Mouse (Mus musculus) spleen, adult 2 months (tissue): ENCODE measurements around the gene Slc50a1. TPM values are rescaled to one million over a fixed set of nuclear protein-coding genes. Genes with fewer than 3 reads are reported as not detected.

Experiments used
- DNase-seq, 2 experiments: peaks; one replicate each; pipeline versions ENCODE4 v3.0.0 to v3.0.0-alpha.2; 2012 to 2021; ENCODE audit warnings: low spot score in 2 of 2, low read depth in 1 of 2
- H3K27ac ChIP-seq: fragments of 200-500 bp; 2 replicates; pipeline ENCODE4 v1.5.1; 2012; ENCODE audit warnings: low read length, inconsistent platforms; ENCODE audit not compliant: insufficient read depth
- H3K27me3 ChIP-seq: fragments of 200-500 bp; 2 replicates; pipeline ENCODE4 v1.6.1; 2012; ENCODE audit warnings: mild to moderate bottlenecking, moderate library complexity, low read length, inconsistent platforms; ENCODE audit not compliant: control insufficient read depth, insufficient read depth
- H3K36me3 ChIP-seq: fragments of 200-500 bp; 2 replicates; pipeline ENCODE4 v1.6.1; 2012; ENCODE audit warnings: mild to moderate bottlenecking, low read length, inconsistent platforms; ENCODE audit not compliant: control insufficient read depth, insufficient read depth
- H3K4me1 ChIP-seq: fragments of 200-500 bp; 2 replicates; pipeline ENCODE4 v1.6.1; 2011; ENCODE audit warnings: inconsistent platforms; ENCODE audit not compliant: control insufficient read depth, insufficient read depth, insufficient read length
- H3K4me3 ChIP-seq: fragments of 200-500 bp; 2 replicates; pipeline ENCODE4 v1.5.1; 2011; ENCODE audit warnings: mild to moderate bottlenecking, inconsistent platforms; ENCODE audit not compliant: insufficient read depth, insufficient read length; ENCODE audit errors: extremely low read depth
- CTCF ChIP-seq: fragments of 200-500 bp; IDR thresholded peaks from 2 replicates; pipeline ENCODE4 v1.5.1; 2011; ENCODE audit warnings: mild to moderate bottlenecking, inconsistent platforms; ENCODE audit not compliant: insufficient read depth, insufficient read length, insufficient replicate concordance; ENCODE audit errors: extremely low read depth
- POLR2A ChIP-seq: fragments of 200-500 bp; IDR thresholded peaks from 2 replicates; pipeline ENCODE4 v1.6.1; 2011; ENCODE audit warnings: low read depth, low read length, inconsistent platforms
- WGBS: fragments of 180-500 bp; shearing (Covaris S2); methylation state at CpG from one replicate; pipeline ENCODE4 v1.1.7; 2018; 5-methylcytosine and 5-hydroxymethylcytosine counted together
- polyA plus RNA-seq: library from polyadenylated mRNA; depleted of rRNA; stranded (reverse); fragments of >200 nt; gene quantifications from 2 replicates; pipeline ENCODE4 v1.2.3, GENCODE M21; 2012; rRNA removed

The Slc50a1 gene
- 207 and 266 TPM in 2 replicates for polyA plus RNA-seq

DNA sequence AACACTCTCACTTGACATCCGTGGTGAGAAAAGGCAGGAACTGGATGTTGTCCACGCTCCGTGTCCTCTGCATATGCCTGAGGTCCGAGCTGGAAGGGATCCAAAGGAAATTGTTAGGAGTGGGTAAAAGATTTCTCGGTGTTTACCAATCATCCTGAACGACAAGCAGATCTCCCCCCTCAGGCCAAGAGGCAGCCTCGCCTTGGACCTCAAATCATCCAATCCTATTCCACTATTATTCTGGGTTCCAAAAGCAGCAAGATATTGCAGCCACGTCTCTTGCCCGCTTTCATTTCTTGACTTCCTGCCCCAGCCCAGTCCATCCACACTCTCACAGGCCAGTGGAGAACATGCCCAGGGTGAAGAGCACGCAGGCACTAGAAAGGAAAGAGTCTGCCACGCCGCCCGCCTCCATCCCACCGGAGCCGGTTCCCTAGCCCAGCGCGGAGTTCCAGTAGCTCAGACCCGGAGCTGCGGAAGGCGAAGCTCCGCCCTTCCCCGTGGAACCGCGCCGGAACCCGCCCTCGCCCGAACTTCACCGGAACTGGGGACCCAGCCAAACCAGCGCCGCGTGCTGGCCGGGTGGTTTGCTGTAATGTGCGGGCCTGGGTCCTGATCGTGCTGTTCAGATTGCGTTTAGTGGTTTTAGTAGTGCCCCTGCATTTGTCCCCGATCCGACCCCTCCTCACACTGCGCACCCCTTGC lies at the start of gene Slc50a1:
Slc50a1 (minus strand) TSS at position 520 of the 705 bp plus-strand sequence.
- 1% methylated on average over 39 of the region's 39 CpGs for WGBS
- peak within 1 kb of the TSS; percentile 88 for H3K27ac ChIP-seq
- TF ChIP-seq POLR2A (peak; percentile 77), CTCF (peak; percentile 33; the same call in 1 of the 2 replicates)
- H3K4me1 ChIP-seq = peaks cover 8% of the 10 kb centered on the region; the same call in 1 of the 2 replicates
- peak within 1 kb of the TSS; percentile 96 for H3K4me3 ChIP-seq
- no peaks in the 10 kb centered on the region; the same call in 1 of the 2 replicates for H3K36me3 ChIP-seq
- peak in 1 of 2 experiments; percentile 82 for DNase-seq
- H3K27me3 ChIP-seq = no peaks in the 10 kb centered on the region

DNA sequence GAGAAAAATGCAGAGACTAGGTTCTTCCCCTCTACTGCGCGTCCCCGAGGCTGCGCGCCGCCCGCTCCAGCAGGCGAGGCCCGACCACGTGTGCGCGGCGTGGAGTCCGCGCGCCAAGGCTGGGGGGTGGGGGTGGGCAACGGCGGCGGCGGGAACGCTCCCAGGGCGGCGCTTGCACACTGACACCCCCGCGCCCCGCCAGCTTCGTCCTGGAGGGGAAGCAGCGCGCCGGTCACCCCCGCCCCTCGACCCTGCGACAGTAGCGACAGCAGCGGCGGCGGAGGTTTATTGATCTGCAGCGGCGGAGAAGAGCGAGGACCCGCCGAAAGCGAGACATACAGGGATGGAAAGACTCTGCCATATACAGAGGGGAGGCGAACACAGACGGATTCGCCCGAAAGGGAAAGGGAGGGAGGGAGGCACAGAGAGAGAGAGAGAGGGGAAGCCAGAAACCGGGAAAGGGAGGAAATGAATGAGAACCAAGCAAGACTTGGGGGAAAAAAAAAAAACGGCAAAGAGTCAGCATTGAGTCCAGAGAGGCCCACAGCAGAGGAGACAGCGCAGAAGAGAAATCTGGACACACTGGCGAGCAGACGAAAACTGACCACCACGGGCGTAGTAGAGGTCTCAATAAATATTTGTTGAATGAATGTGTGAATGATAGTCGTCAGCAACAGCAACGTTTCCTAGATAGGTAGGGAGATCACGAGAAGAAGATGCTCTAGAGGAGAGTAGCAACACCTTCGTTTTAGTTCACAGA lies 49.4 kb upstream of the Slc50a1 start:
- 5% methylated on average over 58 of the region's 58 CpGs for WGBS
- no peak for DNase-seq
- Histone ChIP-seq H3K27me3 (peaks cover 39% of the 10 kb centered on the region), H3K4me1 (peaks cover 27% of the 10 kb centered on the region), H3K4me3 (no peak overlapping the region), H3K27ac (no peak overlapping the region), H3K36me3 (no peaks in the 10 kb centered on the region)
- TF ChIP-seq POLR2A (no peak), CTCF (no peak)

DNA sequence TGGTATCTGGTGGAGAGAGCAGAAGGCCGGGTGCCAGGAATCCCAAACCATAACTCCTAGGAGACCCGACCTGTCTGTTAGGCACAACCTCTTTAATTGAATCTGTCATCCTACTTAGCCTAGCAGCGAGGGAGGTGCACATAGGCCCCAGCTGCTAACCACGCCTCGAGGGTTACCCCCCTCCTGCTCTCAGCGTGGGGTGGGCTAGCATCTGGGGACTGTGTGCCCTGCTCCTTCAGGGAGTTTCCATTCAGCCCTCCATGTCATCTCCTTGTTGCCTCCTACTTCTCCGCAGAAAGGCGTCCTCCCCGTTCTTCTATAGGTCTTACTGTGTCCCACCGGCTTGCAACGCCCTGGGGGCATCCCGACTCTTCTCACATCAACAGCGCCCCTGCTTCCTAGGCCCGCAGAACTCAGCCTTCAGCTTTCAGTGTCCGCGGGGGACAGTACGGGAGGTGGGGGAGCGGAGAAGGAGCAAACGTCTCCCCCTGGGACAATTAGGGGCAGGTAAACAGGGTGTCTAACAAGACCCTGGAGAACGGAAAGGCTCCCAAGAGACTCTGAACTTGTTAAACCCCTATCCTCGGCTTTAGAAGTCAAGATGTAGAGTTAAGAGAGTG lies 48.7 kb upstream of the Slc50a1 start:
- no peak overlapping the region for H3K27ac ChIP-seq
- H3K4me1 ChIP-seq = peaks cover 27% of the 10 kb centered on the region
- H3K4me3 ChIP-seq = no peak overlapping the region
- 26% methylated on average over 21 of the region's 21 CpGs for WGBS
- TF ChIP-seq POLR2A = no peak
- no peak for TF ChIP-seq CTCF
- peaks cover 37% of the 10 kb centered on the region for H3K27me3 ChIP-seq
- DNase-seq = no peak
- H3K36me3 ChIP-seq = no peaks in the 10 kb centered on the region

DNA sequence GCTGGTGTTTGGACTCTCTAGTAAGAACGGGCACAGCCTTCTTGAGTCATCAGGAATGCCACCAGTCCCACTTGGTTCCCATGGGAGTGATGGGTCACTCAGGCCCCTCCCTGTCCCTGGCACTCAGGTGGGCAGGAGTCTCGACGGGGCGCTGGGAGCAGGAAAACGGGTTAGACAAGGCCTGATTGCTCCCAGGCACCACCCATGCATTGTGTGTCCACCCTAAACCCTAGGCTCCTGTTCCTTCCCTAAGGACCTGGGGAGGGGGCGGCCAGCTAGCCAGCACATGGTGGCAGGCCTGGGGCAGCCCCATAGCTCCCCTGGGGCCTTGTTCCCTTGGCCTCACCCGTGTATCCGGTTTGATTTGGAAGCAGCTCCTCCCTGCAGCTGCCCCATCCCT lies 47.9 kb upstream of the Slc50a1 start:
- H3K4me3 ChIP-seq = no peak overlapping the region
- no peak for TF ChIP-seq CTCF
- TF ChIP-seq POLR2A = no peak
- H3K4me1 ChIP-seq = peaks cover 27% of the 10 kb centered on the region
- H3K27me3 ChIP-seq = peaks cover 37% of the 10 kb centered on the region
- no peak overlapping the region for H3K27ac ChIP-seq
- WGBS = 85% methylated on average over 8 of the region's 8 CpGs
- H3K36me3 ChIP-seq = no peaks in the 10 kb centered on the region
- no peak for DNase-seq

DNA sequence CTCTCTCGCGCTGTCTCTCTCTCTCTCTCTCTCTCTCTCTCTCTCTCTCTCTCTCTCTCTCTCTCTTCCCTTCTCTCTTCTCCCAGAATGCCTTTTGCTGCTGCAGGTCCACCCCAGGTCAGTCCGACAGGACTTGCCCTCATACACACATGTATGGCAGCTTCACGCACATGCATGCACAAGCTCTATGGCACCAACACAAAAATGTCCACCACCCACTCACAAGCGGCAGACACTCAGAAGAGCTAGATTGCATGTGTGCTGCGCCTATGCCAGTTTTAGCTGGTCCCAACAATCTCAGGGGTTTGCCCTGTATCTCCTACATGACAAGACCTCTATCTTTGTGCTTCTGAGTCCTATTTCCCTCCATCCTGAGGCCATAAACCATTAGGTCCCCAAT lies 46.9 kb upstream of the Slc50a1 start:
- DNase-seq = no peak
- Histone ChIP-seq H3K27ac (no peak overlapping the region), H3K4me3 (no peak overlapping the region), H3K4me1 (peaks cover 27% of the 10 kb centered on the region), H3K27me3 (peaks cover 31% of the 10 kb centered on the region), H3K36me3 (no peaks in the 10 kb centered on the region)
- TF ChIP-seq POLR2A (no peak), CTCF (no peak)
- 75% methylated on average over 5 of the region's 6 CpGs for WGBS

DNA sequence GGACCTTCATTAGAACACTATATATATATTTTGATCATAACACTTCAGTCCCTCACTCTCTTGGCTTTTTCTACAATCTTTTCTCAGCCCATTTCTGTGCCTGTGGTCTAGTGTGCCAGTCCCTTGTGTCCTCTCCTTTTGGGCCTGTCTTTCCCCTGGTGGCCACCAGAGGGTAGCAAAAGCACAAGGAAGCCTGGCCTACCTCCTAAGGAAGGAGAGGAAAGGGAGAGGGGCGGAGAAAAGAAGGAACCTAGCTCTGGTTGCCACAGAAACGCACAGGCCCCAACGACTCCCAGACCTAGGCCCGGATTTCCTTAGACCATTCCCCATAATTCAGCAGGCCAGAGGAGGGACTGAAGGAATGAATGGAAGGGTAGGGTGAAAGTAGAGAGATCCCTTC lies 46.5 kb upstream of the Slc50a1 start:
- Histone ChIP-seq H3K27me3 (peaks cover 31% of the 10 kb centered on the region), H3K4me3 (no peak overlapping the region), H3K4me1 (peaks cover 26% of the 10 kb centered on the region), H3K27ac (no peak overlapping the region), H3K36me3 (no peaks in the 10 kb centered on the region)
- DNase-seq = peak in 1 of 2 experiments; percentile 74
- 1% methylated on average over 4 of the region's 4 CpGs for WGBS
- peak; percentile 80; the same call in 1 of the 2 replicates for TF ChIP-seq CTCF
- TF ChIP-seq POLR2A = no peak
